Mouse (Mus musculus): Measurements from ENCODE around the gene Iah1.

Gene Iah1

GRCm38 (mm10) chr12:21370035-21370611, 53.9 kb downstream of the Iah1 start:
- no peak for DNase-seq

DNA sequence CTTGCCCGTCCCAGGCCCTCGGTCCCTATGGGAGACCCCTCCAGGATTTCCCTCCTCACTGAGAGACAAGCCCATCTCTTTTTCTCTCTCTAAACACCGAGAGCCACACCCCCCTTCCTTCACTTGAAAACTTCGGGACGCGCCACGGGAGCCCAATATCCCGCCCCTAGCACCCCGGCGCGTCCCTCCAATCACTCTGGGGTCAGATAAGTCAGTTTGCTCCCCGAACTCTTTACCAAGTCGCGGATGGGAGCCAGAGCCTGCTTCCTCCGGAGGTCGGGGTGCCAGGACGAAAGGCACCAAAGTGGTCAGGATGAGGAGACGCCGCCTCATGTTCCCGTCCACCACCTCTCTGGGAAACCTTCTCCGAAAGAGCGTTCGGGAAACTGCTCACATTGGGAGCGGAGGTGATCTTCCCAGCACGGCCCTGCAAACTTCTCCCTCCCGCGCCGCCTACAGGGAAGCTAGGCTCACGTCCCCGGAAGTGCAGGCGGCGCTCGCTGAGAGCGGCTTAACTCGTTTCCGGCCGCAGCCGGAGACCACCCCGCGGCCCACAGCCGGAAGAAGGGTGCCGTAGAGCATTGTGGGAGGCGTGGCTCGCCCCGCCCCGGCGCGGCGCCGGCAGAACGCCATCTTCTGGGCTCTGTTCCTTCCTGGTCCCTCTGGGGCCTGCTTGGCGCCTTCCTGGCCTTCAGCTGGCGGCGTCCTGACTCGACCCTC, 57.1 kb downstream of the Iah1 start, which contains the start of gene Adam17:
Adam17 (minus strand) TSS at position 533 of the 720 bp plus-strand sequence.
- DNase-seq = peak; percentile 98

Data from kidney, postnatal 14 days (tissue).